Mouse (Mus musculus): Measurements from ENCODE around the gene Tjp1.

The Tjp1 gene

DNA sequence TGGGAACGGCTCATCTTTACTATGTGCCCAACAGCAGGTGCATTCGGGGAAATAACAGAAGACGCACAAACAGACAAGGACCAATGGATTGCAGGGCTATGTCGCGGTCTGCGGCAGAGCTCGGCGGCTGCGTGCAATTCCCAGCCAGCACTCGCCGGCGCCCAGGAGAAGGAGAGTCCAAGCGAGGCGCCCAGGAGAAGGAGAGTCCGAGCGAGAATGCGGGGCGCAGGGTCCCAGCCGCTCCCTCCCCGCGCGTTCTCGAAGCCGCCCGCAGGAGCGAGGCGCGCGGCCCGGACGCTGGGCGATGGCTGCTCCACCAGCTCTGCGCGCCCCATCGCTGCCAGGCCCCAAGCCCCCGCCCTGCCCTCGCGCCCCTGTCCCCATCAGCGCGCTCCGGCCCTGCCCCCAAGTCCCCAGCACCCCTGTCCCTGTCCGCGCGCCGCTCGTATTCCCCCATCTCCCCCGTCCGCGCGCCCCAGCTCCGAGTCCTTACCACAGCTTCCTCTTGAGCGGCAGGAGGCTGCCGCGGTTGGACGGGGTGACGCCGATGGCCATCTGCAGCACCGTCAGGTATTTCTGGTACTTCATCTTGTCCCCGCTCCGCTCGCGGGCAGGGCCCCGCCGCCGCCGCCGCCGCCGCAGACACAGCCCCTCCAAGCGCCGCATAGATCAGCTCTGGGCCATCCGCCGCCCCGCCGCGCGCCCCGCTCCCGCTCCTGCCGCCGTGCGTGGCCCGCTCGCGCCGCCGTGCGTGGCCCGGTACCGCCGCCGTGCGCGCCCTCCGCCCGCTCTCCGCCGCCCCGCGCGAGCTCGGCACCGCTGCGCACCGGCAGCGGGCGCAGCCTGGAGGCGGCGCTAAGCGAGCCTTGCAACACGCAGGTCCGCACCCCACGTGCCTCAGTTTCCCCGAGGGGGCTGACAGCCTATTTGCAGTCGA, at the start of gene Tjp1:
TSS of gene Tjp1 (minus strand) at position 711 of the 937 bp plus-strand sequence.
- DNase-seq: peak; percentile 71 to 81

DNA sequence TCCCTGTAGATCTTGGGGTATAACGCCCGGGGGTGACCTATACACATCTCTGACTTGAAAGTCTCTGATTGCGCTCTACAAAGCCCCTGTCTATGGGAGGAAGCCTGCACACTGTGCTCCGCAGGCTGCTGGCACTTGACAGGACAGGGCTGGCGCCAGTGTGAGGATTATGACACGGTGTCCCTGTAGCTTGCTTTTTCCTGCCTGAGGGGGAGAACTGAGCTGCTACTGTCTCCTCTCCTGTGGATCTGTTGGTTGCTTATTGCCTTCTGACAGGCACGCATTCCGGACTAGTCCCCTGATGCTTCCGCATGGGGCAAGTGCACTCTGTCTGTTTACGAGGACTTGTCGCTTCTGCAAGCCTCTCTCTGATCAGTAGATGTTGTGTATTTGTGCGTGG, 49.5 kb upstream of the Tjp1 start:
- DNase-seq: peak; percentile 70 to 77

DNA sequence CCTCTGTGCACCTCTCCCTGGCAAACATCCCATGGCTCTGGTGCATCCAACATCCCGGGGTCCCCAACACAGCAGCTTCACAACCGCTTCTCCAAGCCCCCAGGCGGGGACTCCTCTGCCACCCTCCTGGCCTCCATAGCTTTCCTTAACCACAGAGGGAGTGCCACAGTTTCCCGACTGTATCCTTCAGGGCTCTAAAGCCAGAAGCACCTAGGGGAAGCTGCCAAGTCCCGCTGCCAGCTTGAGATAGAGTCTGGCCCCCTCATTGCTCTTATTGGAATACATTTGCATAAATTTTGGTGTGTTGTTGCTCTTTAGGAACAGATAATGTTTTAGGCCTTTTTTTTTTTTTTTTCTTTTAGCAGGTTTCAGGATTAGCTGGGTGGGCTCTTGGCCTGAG, 45.1 kb upstream of the Tjp1 start:
- DNase-seq: no peak

DNA sequence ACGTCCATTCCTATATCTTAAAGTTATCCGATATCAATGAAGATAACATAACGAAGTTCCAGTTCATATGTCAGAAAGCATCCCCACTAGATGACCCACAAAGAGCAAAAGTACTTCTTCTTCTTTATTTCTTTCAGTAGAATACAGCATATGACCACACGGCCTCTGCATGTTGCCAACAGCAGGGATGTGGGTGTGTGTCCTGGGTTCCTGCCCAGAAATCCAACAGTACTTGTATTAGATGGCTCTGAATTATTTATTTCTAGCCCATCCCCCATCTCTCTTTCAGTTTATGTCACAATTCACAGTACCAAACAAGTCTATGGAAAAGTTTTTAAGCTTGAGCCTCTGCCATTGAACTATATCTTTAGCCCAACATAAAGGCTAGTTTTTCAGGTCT, 43.1 kb upstream of the Tjp1 start:
- DNase-seq: no peak

DNA sequence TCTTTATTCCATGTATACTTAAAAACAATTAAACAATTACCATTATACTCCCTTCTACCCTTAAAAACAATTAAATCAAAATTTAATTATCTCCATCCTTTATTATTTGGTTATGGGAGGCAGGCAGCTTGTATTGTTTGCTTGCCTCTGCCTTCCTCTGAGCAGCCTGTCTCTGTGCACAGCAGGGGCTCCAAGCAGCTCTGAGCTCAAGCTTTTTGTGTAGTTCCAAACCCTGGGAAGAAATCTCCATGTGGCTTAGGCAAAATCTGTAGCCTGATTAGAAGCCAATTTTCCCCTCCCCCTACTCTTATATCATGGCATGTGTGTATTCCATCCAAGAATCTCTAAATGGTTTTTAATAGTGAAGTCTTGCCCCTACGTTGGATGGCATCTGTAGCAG, 28.4 kb upstream of the Tjp1 start:
- DNase-seq: peak; percentile 11 to 46

DNA sequence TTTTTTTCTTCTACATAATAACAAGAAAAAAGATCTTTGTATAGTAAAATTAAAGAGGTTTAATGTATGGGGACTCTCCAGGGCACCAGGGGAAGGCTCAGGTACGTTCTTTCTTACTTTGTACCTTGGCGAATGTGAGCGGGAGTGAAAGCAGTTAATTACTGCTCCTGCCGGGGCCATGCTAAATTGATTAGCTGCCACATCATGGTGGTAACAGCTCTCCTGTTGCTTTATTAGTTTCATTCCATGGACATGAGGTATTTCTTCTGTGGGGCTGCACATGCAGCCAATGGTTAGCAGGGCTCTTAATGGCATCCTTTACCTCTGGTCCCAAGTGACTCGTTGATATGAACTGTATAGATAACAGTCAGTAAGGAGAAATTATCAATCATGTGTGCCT, 18.2 kb upstream of the Tjp1 start:
- DNase-seq: no peak

DNA sequence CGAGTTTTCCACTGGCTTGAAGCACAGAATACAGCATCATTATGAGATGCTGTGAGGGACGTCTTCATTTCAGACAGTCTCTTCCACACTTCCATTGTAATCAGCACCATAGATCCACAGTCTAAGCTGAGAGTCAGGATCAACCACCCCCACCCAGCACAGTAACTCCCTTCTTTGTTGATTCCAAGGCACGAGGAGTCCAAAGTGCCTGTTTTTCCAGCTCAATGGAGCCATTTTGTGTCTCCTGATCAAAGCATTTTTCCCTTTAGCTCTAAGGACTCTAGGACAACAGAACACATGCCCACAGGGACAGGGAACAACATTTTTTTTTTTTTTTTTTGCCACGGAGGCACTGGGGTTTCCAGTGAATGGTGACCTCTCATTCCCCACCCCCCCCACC, 5.1 kb upstream of the Tjp1 start:
- DNase-seq: no peak

DNA sequence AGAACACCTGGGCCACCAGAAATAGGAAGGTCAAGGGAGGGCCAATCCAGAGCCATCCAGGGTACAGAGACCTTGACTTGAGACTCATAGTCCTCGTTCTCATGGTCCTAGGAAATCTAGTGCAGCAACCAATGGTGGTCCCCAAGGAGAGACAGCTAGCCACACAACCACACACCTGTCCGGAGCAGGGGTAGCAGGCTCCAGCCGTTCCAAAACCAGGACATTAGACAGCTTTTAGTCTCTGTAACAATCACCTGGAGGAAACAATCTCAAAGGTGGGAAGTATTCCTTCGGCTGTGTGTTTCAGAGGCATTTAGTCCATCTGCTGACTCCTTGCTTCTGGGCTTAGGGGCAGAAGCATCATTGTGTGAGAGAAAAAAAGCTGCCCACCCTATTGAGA, 4.5 kb downstream of the Tjp1 start:
- DNase-seq: no peak

DNA sequence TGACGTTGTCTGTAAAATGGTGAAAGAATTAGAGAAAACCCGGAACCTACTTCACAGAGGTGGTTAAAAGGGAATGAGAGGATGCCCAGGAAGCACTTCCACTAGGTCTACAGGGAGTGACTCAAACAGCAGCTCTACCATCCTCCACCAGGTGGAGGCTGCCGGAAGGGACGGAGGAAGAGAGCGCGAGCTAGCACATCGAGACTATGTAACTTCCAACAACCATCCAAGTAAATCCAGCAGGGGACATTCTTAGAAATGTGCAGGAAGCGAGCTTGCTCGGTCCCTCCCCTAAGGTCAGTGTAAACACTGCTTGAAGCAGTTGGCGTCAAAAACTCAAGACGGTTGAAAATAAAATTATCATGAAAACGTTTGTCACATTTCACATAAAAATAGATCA, 5.1 kb downstream of the Tjp1 start:
- no peak for DNase-seq

DNA sequence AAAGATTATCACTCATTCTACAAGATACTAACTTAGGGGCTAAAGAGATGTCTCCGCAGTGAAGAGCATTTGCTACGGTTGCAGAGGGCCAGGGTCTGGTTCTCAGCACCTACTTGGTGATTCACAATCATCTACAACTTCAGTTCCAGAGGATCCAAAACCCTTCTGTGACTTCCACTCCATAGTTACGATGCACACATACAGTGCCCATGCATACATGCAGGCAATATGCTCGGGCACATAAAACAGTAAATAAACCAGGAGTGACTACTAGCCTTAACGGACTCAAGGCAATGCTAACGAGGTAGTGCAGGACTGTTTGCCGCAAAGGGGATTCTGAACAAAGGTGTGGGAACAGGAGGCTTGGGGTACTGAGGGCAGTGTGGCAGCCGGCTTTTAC, 7.0 kb downstream of the Tjp1 start:
- no peak for DNase-seq

DNA sequence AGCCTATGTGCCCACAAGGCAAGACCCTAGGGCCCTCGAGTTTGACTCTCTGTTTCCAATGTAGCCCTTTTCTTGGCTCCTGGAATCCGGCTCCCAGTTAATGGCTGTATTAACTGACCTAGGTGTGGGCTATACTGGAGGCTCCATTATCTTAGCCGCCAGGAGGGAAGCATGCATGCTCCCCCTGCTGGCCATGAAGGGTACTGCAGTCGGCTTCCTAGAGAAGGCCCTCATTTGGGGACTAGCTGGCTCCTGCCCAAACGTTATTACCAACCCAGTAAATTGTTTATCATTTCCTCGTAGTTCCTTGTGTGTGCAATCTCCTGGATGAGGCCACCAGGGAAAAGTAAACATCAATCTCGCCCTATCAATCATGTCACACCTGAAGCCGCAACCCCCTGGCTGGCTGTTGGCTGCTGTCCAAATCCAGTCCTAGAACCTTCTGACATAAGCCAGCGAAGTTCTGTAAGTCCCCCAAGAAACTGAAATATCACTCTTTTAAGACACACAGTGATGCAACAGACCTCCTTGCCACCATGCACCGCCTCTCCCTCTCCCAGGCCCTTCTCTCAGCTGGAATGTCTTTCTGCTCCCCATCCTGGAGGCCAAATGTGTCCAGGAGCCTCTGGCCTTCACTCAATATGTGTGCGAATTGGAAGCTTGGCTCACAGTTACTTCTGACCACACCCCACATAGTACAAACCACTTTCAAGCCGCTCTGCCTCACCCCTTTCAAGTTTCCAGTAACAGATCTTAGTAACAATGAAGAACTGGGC, 7.6 kb downstream of the Tjp1 start:
- peak; percentile 71 to 82 for DNase-seq

DNA sequence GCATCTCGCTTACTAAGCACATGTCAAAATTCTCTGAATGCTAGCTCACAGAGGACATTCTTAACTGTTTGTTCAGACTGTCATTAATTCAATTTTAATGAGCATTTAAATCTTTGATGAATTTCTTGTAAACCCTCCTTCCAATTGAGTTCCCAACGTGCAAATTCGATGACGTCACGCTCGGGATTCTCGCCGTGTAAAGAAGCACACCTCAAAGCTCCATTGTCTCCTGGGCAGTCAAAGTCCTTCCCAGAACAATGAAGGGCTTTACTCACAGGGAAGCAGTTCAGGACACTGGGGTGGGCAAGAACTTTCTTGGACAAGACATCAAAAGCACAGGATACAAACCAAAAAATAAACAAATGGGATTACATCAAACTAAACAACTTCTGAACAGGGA, 10.7 kb downstream of the Tjp1 start:
- no peak for DNase-seq

DNA sequence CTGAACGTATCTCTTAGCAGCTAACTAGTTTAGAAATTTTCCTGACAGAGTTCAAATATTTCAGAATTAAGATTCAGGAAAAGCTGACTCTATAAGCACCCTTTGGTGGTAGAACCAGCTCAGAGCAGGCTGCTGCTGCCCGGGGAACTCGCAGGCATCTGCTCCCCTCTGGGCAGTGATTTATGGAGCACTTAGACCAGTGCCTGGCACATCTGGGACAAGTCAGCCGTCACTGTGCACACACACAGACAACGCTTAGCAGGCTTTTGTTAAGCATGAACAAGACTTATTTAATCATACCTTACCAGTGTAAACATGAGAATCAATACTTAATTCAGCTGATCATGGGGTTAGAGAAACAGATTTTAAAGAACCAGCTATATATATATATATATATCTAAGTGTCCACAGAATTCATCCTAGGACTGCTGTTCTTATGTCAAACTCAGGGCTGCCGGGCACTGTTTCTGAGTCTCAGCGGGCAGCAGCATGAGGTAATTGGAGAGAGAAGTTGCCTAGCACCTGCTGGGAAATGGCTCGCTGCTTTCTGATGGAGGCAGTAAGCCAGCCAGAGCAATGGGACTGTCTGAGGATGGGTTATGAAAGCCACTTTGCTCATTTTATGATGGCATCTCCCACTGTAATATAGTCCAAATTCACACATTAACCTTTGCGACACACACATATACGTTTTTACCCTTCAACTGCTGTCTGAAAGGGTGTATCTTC, 14.0 kb downstream of the Tjp1 start:
- peak; percentile 49 to 66 for DNase-seq

DNA sequence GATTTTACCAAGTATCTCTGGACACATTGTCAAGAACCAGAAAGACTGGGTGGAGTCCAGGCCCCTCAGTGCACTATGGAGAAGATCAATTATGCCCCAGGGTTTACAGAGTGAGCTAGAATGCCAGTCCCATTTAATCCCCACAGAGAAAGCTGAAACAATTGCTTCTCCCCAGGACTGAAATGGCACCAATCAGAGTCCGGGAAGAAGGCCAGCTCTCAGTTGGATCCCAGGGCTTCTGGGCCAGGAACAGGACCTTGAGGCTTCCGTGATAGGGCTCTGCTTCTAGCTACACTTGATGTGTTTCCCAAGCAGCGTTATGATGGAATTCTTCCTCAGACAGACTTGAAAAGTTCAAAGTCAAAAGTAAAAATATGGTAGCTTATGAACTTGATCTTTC, 18.2 kb downstream of the Tjp1 start:
- DNase-seq: peak; percentile 88 to 91

DNA sequence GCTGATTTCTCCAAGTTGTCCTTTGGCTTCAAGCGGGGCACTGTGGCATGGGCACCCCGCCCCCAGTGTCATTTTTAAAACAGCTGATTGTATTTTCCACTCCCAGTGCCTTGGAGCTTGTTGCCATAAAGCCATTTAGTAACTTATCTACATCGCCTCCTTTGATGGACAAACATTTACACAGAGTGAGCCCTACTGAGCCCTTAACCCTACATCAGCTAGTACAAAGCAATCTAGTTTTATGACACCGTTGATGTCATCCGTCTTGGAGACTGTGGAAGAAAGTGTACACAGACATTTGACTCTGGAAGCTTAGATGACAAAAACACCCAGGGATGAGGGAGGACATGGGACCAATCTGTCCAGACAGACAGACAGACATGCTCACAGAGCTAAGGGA, 20.2 kb downstream of the Tjp1 start:
- no peak for DNase-seq

DNA sequence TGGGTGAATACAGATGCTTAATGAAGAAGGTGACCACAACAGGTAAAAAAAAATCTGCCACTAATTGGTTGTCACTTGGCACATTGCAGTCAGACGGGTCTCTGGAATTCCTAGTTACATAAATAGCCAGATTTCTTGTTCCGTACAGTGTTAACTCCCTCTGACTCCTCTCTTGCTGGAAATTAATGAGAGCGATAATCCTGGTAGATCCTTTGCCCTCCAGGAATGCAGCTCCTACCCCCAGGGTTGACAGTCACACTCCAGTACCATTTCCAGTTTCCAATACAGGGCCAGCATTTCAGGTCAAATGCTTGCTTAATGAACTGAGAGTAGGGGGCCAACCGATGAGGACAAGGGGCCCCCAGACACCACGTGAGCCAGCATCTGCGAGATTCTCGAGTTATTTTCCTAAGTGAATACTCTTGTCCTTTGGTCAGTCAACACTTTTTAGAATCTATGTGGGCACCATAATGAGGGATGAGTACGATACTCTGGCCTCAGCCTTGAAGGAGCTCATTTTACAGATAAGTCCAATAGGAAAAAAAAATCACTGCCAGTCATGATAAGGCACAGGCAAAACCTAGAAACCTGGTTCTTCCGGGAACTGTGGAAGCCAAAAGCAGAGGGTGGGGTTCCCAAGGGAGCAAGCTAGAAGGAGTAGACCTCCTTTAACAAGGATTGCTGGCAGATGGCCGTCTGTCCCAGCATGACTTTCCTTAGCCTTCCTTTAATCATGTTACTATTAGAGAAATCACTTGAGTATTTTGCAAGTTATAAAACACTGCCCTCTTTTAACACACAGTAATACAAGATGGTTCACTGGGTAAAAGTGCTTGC, 24.9 kb downstream of the Tjp1 start:
- DNase-seq: no peak

DNA sequence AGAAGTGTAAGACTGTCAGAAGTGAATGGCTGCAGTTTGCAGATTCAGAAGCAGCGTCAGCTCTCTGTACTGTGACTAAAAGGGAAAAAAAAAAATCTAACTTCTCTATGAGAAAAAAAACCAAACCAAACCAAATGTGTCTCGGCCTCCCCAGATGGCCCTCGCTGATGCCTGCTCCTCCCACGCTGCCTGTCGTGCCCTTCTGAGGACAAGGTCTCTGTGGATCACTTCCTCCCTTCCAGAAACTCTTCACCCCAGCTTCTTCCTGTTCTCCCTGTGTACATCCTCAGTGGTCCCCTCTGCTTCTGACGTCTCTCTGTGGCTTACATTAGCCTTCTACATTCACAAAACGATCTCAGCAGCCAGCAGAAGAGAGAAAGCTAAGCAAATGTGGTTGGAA, 26.8 kb downstream of the Tjp1 start:
- no peak for DNase-seq

DNA sequence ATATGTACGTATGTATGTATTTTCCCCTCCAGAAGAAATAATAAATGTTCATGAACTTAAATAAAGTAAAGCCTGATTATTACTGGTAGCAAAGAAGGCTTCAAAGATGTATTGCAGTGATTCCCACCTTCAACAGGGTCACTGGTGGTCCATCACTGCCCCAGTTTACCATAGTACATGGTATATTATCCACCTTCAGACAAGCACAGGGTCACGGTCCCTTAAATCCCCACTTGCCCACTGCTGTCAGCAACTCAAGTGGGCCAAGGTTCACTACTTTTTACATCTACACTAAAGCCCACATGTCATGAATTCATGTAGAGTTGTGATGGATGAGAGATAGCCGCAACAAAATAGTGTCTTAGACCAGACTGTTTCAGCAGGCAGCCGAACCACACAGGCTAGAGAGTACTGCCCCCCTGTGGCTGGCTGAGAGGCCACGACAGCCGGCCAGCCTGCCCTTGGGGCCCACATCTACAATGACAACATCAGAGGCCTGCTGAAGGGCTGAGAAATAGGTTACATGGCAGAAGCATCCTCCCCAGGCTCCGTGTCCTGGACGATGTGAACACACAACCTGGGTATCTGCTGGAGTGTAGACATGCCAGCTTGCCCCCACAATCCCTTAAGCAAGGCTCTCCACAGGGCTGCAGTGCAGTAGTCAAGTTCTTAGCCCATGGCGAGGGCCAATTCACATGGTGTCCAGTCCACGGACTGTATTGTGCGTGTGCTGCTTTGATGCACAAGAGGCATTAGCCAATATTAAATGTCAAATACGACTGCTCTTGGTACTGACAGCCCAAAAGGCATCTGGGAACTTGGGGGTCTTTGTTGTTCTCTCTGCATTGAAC, 29.6 kb downstream of the Tjp1 start:
- peak; percentile 57 to 77 for DNase-seq

DNA sequence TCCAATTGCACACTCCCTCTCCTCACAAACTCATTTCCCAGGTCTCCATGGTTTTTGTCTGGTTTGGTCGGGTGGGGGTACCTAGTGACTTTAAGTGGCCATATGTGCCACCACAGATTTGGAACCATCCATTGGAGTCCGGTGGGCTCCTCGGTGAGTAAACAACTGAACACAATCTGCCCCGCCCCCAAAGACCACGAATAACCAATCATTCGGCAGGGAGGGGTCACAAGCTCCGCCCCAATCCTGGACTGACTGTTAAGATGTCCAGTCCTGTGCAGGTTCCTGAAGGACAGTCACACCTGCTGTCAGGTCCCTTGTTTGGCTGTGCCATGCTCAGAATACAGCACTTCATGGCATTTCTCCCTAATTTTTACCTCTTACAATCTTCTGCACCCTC, 37.1 kb downstream of the Tjp1 start:
- no peak for DNase-seq

DNA sequence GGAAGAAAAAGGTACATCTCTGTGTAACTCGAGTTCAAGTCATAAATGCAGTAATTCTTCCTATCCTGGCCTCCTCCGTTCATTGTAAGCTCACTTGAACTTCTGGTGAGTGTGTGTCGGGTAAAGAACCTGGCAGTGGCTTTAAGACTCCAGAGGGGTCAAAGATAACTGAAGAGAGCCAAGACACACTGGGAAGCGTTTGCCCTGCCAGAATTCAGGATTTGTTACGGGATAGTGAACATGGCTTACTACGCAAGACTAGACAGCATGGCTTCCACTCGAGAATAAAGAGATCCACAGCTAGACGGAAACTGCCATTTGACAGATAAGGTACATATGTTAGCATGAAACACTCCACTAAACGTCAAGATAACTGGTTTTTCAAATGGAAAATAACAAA, 37.8 kb downstream of the Tjp1 start:
- peak; percentile 38 to 49 for DNase-seq

DNA sequence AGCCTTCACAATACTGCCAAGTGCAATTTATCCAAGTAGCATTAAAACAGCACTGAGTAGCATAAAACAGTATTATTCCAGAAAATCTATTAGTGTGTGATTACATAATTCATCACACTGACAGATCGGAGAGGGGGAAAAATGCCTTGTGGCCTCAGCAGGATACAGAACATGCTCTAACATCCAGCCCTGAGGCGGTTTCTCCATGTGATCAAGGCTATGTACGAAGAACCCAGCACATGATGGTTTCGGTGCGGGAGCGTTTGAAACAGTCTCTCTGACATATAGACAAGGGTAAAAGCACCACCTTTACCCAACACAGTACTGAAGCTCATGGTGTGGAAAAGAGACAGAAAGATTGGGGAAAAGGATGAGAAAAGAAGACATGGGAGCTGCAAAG, 38.4 kb downstream of the Tjp1 start:
- no peak for DNase-seq

Measured in cerebellum, postnatal 25 days (tissue).